Mouse (Mus musculus) gastrocnemius, postnatal 10 days (tissue): ENCODE results near the gene B4gat1. TPM values are rescaled to one million over a fixed set of nuclear protein-coding genes. Genes with fewer than 3 reads are reported as not detected.
"Not testable (repeated sequence)": the region's sequence is repeated elsewhere in the genome, so short reads cannot be mapped to it uniquely, and the experiment has no call there.

Source experiments
- DNase-seq: peaks from one replicate; pipeline ENCODE4 v3.0.0; 2021; ENCODE audit warnings: mixed read lengths
- long read RNA-seq, 2 experiments: library from polyadenylated mRNA; stranded (forward); transcript quantifications; one replicate each; pipeline ENCODE4 v2.0.0; 2021
- total RNA-seq, 2 experiments: library from RNA; stranded (reverse); gene quantifications; 2 replicates each; pipeline ENCODE4 v1.2.3; 2021

The B4gat1 gene
- 10 to 100 TPM; 21.5 to 21.9 TPM for total RNA-seq
- long read RNA-seq, experiment 1, transcript B4gat1-201 (2 exons, 2,032 nt) = major isoform, 62 of 64 reads
- long read RNA-seq, experiment 1, partial matches to known transcripts = 0 of 64 reads
- long read RNA-seq, experiment 1, other reads (novel, unspliced or antisense) = 0 of 64 reads
- long read RNA-seq, experiment 2, transcript B4gat1-201 (2 exons, 2,032 nt) = major isoform, 57 of 57 reads
- long read RNA-seq, experiment 2, partial matches to known transcripts = 0 of 57 reads
- long read RNA-seq, experiment 2, other reads (novel, unspliced or antisense) = 0 of 57 reads

GRCm38 (mm10) chr19:5038709-5039156 is at the start of gene B4gat1, which contains the start of gene AC124502.3:
Gene B4gat1 (plus strand): TSS chr19:5038826.
Gene AC124502.3 (plus strand): TSS chr19:5038891.
- DNase-seq = peak; percentile 88

- peak; percentile 98 for DNase-seq
These were observed 49.6 kb upstream of the B4gat1 start for GRCm38 (mm10) chr19:4989013-4989412.

GRCm38 (mm10) chr19:4989434-4990255 is 49.0 kb upstream of the B4gat1 start:
- DNase-seq = no peak

GRCm38 (mm10) chr19:4990256-4990625 is 48.4 kb upstream of the B4gat1 start, which contains the start of gene Npas4:
Gene Npas4 (minus strand): TSS chr19:4990316.
- DNase-seq = no peak

- DNase-seq = no peak
These were observed 47.9 kb upstream of the B4gat1 start for GRCm38 (mm10) chr19:4990716-4991115.

- DNase-seq = no peak
These were observed 46.3 kb upstream of the B4gat1 start for GRCm38 (mm10) chr19:4992371-4992770.

- DNase-seq = peak; percentile 69
These were observed 45.7 kb upstream of the B4gat1 start for GRCm38 (mm10) chr19:4992904-4993303.

GRCm38 (mm10) chr19:4994043-4994442 is 44.6 kb upstream of the B4gat1 start:
- DNase-seq = no peak

- no peak for DNase-seq
These were observed 39.0 kb upstream of the B4gat1 start for GRCm38 (mm10) chr19:4999445-5000140.

GRCm38 (mm10) chr19:5001666-5002406 is 36.8 kb upstream of the B4gat1 start:
- peak; percentile 77 for DNase-seq

- not testable (repeated sequence) for DNase-seq
These were observed 35.0 kb upstream of the B4gat1 start for GRCm38 (mm10) chr19:5003644-5004043.

GRCm38 (mm10) chr19:5004925-5005324 is 33.7 kb upstream of the B4gat1 start:
- no peak for DNase-seq

- DNase-seq = no peak
These were observed 25.5 kb upstream of the B4gat1 start for GRCm38 (mm10) chr19:5013138-5013537.

- peak; percentile 32 for DNase-seq
These were observed 23.6 kb upstream of the B4gat1 start for GRCm38 (mm10) chr19:5014961-5015398.

- DNase-seq = no peak
These were observed 22.3 kb upstream of the B4gat1 start for GRCm38 (mm10) chr19:5016221-5016742.

- DNase-seq = peak; percentile 75
These were observed 21.8 kb upstream of the B4gat1 start for GRCm38 (mm10) chr19:5016782-5017181.

GRCm38 (mm10) chr19:5017611-5018010 is 21.0 kb upstream of the B4gat1 start:
- DNase-seq = no peak

- no peak for DNase-seq
These were observed 20.4 kb upstream of the B4gat1 start for GRCm38 (mm10) chr19:5018191-5018590.

- DNase-seq = no peak
These were observed 17.2 kb upstream of the B4gat1 start for GRCm38 (mm10) chr19:5021416-5021815.

GRCm38 (mm10) chr19:5023621-5024479 is 14.8 kb upstream of the B4gat1 start, which contains the start of gene Slc29a2:
Gene Slc29a2 (plus strand): TSS chr19:5023860.
- DNase-seq = peak; percentile 88
